Mouse (Mus musculus) adrenal gland, adult 2 months (tissue): ENCODE measurements around the gene 9930111J21Rik1. TPM values are rescaled to one million over a fixed set of nuclear protein-coding genes. Genes with fewer than 3 reads are reported as not detected.
"Not testable (repeated sequence)": the region's sequence is repeated elsewhere in the genome, so short reads cannot be mapped to it uniquely, and the experiment has no call there.

Experiments used
- DNase-seq: peaks from one replicate; pipeline ENCODE4 v3.0.0; 2021
- polyA plus RNA-seq: library from polyadenylated mRNA; depleted of rRNA; stranded (reverse); fragments of >200 nt; gene quantifications from 2 replicates; pipeline ENCODE4 v1.2.3, GENCODE M21; 2012; rRNA removed
- total RNA-seq, 2 experiments: library from RNA; stranded (reverse); gene quantifications; 2 replicates each; pipeline ENCODE4 v1.2.3; 2021

Gene 9930111J21Rik1
- total and polyA plus RNA-seq, 3 experiments, result 0.86 to 2.9 (median 1.7) TPM

GRCm38 (mm10) chr11:48913611-48914010 lies 65.6 kb downstream of the 9930111J21Rik1 start:
- no peak for DNase-seq

- DNase-seq, result no peak
Observed at GRCm38 (mm10) chr11:48908459-48908858, 70.7 kb downstream of the 9930111J21Rik1 start.

- DNase-seq, result no peak
Observed at GRCm38 (mm10) chr11:48902021-48902420, 77.2 kb downstream of the 9930111J21Rik1 start, which contains the start of gene Gm5431. Gene Gm5431 (minus strand): TSS chr11:48902214.

GRCm38 (mm10) chr11:48901567-48901930 lies 77.6 kb downstream of the 9930111J21Rik1 start:
- not testable (repeated sequence) for DNase-seq

- DNase-seq, result not testable (repeated sequence)
Observed at GRCm38 (mm10) chr11:48900654-48901566, 78.3 kb downstream of the 9930111J21Rik1 start.

GRCm38 (mm10) chr11:48898812-48899431 lies 80.3 kb downstream of the 9930111J21Rik1 start:
- no peak for DNase-seq

Other genes with a start within 250 kb of the 9930111J21Rik1 start
- gene Rack1, start 179.1 kb downstream of the 9930111J21Rik1 start, total RNA-seq, result 100 to 1,000 TPM; 663 to 695 TPM
- gene Rack1, start 179.1 kb downstream of the 9930111J21Rik1 start, polyA plus RNA-seq, result 1,357 and 1,385 TPM in 2 replicates
- 10 to 100 TPM; 38.6 to 45.0 TPM for gene Trim41, start 162.0 kb downstream of the 9930111J21Rik1 start, total RNA-seq
- 36.5 and 38.6 TPM in 2 replicates for gene Trim41, start 162.0 kb downstream of the 9930111J21Rik1 start, polyA plus RNA-seq
- gene Trim7, start 153.3 kb downstream of the 9930111J21Rik1 start, total RNA-seq, result 1 to 10 TPM; 8.8 to 9.0 TPM
- 16.5 and 21.0 TPM in 2 replicates for gene Trim7, start 153.3 kb downstream of the 9930111J21Rik1 start, polyA plus RNA-seq
- gene Gm12184, start 152.7 kb downstream of the 9930111J21Rik1 start, total RNA-seq, result 1 to 10 TPM; 1.8 to 6.2 TPM
- 10.5 and 17.5 TPM in 2 replicates for gene Gm12184, start 152.7 kb downstream of the 9930111J21Rik1 start, polyA plus RNA-seq
- 10 to 100 TPM; 19.8 to 22.3 TPM for gene Irgm1, start 107.7 kb downstream of the 9930111J21Rik1 start, total RNA-seq
- gene Irgm1, start 107.7 kb downstream of the 9930111J21Rik1 start, polyA plus RNA-seq, result 4.1 and 6.3 TPM in 2 replicates
- 1 to 10 TPM; 1.8 to 2.9 TPM for gene Gm5431, start 77.2 kb downstream of the 9930111J21Rik1 start, total RNA-seq
- gene Gm5431, start 77.2 kb downstream of the 9930111J21Rik1 start, polyA plus RNA-seq, result 0.09 and 0.12 TPM in 2 replicates
- gene Psme2b, start 33.2 kb downstream of the 9930111J21Rik1 start, total RNA-seq, result 1 to 10 TPM; 3.1 to 3.8 TPM
- gene Psme2b, start 33.2 kb downstream of the 9930111J21Rik1 start, polyA plus RNA-seq, result 3.2 and 3.7 TPM in 2 replicates
- gene Olfr56, start 509 bp downstream of the 9930111J21Rik1 start, total RNA-seq, result not detected
- 0.04 and 0.07 TPM in 2 replicates for gene Olfr56, start 509 bp downstream of the 9930111J21Rik1 start, polyA plus RNA-seq
- gene Gm12185, start 12.8 kb upstream of the 9930111J21Rik1 start, total RNA-seq, result 1 to 10 TPM; 1.9 to 3.3 TPM
- 0.03 and 0.06 TPM in 2 replicates for gene Gm12185, start 12.8 kb upstream of the 9930111J21Rik1 start, polyA plus RNA-seq
- gene Tgtp1, start 14.8 kb upstream of the 9930111J21Rik1 start, total RNA-seq, result 1 to 10 TPM; 3.3 to 3.8 TPM
- gene Tgtp1, start 14.8 kb upstream of the 9930111J21Rik1 start, polyA plus RNA-seq, result 0.07 and 0.29 TPM in 2 replicates
- gene 9930111J21Rik2, start 71.8 kb upstream of the 9930111J21Rik1 start, total RNA-seq, result 1 to 10 TPM; 3.9 to 4.0 TPM
- 0.53 and 0.61 TPM in 2 replicates for gene 9930111J21Rik2, start 71.8 kb upstream of the 9930111J21Rik1 start, polyA plus RNA-seq
- 1 to 10 TPM; 3.8 to 4.0 TPM for gene Tgtp2, start 84.8 kb upstream of the 9930111J21Rik1 start, total RNA-seq
- gene Tgtp2, start 84.8 kb upstream of the 9930111J21Rik1 start, polyA plus RNA-seq, result 0.40 and 1.5 TPM in 2 replicates
- gene Ifi47, start 97.2 kb upstream of the 9930111J21Rik1 start, total RNA-seq, result 1 to 10 TPM; 3.7 to 5.4 TPM
- 0.68 and 0.71 TPM in 2 replicates for gene Ifi47, start 97.2 kb upstream of the 9930111J21Rik1 start, polyA plus RNA-seq
- 1 to 10 TPM; 1.9 to 3.6 TPM for gene Olfr1396, start 135.5 kb upstream of the 9930111J21Rik1 start, total RNA-seq
- gene Olfr1396, start 135.5 kb upstream of the 9930111J21Rik1 start, polyA plus RNA-seq, result 3.4 and 3.7 TPM in 2 replicates
- gene Olfr1395, start 162.9 kb upstream of the 9930111J21Rik1 start, total RNA-seq, result not detected
- gene Olfr1395, start 162.9 kb upstream of the 9930111J21Rik1 start, polyA plus RNA-seq, result not detected in 2 replicates
- not detected for gene Olfr1394, start 175.0 kb upstream of the 9930111J21Rik1 start, total RNA-seq
- not detected in 2 replicates for gene Olfr1394, start 175.0 kb upstream of the 9930111J21Rik1 start, polyA plus RNA-seq
- 10 to 100 TPM; 13.3 to 33.0 TPM for gene Btnl9, start 207.8 kb upstream of the 9930111J21Rik1 start, total RNA-seq
- gene Btnl9, start 207.8 kb upstream of the 9930111J21Rik1 start, polyA plus RNA-seq, result 90.4 and 126 TPM in 2 replicates
- 10 to 100 TPM; 25.8 to 40.9 TPM for gene Zfp62, start 223.9 kb upstream of the 9930111J21Rik1 start, total RNA-seq
- gene Zfp62, start 223.9 kb upstream of the 9930111J21Rik1 start, polyA plus RNA-seq, result 2.2 and 2.7 TPM in 2 replicates